Mouse (Mus musculus) layer of hippocampus, adult 18-20 months (tissue): ENCODE data around the gene Olr1. TPM values are rescaled to one million over a fixed set of nuclear protein-coding genes. Genes with fewer than 3 reads are reported as not detected.
A peak's percentile ranks its signal among the peaks of the same experiment; 100 is the strongest.

Experiments
- DNase-seq, 2 experiments: peaks; one replicate each; pipeline ENCODE4 v3.0.0; 2022; ENCODE audit warnings: low spot score in 2 of 2
- long read RNA-seq: library from polyadenylated mRNA; stranded (forward); transcript quantifications from one replicate; pipeline ENCODE4 v2.0.0, GENCODE M21; 2021
- total RNA-seq, 2 experiments: library from RNA; stranded (reverse); gene quantifications; 2 replicates each; pipeline ENCODE4 v1.2.3; 2021

Olr1 gene
- not detected for total RNA-seq
- long read RNA-seq, result 0 reads

DNA sequence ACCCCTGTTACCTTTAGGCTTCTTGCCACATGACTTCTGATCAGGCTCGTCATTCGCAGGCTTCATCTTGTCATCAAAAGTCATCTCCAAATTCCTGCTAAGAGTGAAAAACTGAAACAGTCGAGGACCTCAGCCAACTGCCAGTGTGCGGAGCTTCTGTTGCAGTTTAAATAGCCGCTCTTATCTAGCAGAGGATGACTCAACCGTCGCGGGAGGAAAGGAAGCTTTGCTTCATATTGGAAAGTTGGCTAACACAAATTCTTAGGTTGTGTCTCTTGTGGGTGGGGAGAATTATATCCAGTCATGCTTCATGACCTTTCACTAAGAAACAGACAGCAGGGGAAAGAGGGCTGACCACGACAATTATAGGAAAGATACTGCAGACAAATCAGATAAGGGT is at the start of gene Olr1:
Gene Olr1, minus strand, starts transcription at position 142 of the 400 bp plus-strand sequence.
- DNase-seq, result no peak

DNA sequence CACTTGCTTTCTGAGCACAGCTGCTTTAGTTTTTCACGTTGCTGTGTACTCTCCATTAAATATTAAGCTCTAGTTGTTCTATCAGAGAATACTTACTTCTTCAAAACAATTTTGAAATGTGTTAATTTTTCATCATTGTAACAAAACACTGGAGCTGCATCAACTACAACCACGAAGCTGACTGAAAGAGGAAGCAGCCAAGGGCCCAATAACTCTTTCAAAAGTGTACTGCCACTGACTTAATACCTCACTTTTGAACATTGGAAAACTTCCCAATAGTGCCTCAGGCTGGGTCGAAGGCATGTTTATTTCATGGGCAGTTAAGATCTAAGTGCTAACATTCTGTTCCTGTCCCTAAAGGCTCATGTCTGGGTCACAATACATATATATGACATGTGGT is 41.0 kb upstream of the Olr1 start:
- DNase-seq, result no peak

DNA sequence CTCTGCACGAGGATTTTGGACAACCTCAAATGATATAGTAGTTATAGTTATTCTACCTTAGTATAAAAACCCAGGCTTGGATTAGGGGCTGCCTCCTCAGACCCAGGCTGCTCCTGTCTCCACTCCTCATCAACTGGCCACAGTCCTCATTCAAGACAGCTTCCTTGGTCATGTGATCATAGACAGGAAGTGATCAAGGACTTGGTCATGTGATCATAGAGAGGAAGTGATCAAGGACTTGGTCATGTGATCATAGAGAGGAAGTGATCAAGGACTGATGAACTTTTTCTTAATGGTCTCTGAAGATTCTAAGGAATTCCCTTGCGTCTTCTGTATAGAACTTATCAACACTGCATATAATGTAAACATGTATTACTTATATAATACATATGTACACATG is 40.3 kb upstream of the Olr1 start:
- no peak for DNase-seq

DNA sequence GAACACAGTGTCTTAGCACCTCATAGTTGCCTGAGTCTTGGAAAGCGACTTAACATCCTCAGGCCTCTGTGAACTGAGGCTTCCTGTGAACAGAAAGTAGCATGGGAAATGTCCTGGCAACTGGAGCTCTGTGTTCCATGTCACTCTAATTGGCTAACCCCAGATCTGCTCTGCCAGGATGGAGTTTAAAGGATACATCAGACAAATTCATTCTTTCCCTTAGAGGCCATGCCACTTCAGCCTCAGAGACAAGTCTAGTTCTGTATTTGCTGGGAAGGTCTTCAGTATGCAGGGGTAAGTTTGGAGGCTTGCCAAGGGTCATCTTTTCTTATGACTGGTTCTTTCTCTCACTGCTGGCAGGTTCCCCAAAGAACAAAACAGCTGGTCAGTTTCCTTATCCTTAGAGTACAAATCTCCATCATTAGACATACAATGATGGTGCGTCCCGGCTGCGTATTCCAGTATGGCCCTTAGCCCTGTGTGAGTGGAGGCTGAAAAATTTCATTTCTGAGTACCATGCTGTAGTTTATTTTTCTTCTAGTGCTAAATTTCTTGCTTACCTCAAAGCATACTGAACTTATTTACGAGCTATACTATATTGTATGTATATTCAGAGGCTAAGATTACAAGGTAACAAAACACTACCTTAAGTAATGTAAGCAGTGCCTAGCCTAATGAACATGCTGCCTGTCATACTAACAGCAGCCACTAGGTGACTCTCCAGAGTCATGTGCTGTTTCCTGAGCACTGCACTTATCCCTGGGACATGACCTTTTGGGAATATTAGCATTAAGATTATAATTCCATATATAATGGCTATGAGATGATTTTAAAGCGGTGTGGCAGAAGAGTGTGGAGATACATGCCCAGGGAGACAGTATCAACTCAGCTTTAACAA is 37.0 kb upstream of the Olr1 start:
- peak in 1 of 2 experiments; percentile 91 for DNase-seq

DNA sequence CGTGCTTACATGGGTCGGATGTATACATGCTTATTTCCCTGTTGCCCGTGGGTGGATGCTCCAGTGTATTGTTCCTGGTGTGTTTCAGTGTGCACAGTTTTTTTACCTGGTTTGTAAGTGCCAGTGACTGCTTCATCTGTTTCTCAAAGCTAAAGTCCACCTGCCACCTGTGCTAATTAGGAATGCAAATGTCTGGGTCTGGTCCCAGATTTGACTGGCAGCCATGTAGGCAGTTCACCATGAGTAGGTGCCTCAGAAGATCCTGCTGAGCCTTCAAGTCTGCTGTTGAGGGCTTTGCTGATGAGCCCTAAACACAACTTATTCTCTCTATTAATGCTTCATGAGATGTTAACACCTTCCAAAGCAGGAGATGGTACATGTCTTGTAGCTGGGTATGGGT is 35.6 kb upstream of the Olr1 start:
- no peak for DNase-seq

DNA sequence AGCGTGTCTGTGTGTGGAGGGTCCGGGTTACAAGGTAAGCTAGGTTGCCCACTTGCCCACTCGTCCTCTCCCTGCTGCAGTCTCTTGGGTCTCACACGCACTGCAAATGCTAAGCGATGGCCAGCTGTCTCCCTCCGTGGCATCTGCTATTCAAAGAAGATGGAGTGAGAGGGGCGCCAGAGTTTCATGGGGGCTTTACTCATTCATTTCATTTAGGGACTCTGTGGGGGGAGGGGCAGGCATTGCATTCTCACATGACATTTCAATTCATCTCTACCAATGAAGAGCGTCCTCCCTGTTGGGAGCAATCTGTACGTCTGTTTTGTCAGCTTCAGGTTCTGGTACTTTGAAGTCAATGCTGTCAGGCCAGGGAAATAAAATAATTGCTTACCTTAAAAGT is 35.0 kb upstream of the Olr1 start:
- peak in 1 of 2 experiments; percentile 45 for DNase-seq

DNA sequence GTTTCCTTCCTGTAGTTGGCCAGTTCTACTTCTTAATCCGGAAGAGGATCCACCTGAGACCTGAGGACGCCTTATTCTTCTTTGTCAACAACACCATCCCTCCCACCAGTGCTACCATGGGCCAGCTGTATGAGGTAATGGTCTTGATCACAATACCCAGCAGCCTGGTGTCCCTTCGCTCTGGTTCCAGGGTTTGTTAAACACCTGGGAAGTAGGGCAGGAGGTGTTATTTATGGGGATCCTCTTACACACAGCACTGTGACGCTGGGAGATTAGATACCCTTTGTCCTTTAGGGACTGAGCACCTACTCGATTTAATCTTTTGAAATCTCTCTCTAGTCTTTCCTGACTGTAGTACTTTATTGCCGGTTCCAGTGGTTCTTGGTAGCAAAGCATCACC is 31.6 kb upstream of the Olr1 start:
- no peak for DNase-seq

DNA sequence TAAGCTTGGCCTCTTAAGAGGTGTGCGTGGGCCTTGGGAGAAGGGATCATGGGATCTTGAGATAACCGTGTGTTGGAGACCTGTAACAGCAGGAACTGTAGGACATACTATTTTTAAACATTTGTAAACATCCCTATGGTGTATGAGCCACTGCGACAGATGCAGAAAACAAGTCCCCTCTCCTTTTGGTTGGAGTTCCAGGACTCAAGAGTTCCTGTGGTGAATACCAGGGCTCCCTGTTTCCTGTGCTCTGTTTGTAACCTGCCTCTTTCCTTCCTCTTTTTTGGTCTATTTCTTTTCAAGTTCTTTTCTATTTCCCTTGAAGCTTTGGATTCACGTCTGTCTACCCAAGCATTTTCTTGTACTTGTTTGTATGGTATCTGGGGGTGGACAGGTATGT is 28.8 kb upstream of the Olr1 start:
- no peak for DNase-seq

DNA sequence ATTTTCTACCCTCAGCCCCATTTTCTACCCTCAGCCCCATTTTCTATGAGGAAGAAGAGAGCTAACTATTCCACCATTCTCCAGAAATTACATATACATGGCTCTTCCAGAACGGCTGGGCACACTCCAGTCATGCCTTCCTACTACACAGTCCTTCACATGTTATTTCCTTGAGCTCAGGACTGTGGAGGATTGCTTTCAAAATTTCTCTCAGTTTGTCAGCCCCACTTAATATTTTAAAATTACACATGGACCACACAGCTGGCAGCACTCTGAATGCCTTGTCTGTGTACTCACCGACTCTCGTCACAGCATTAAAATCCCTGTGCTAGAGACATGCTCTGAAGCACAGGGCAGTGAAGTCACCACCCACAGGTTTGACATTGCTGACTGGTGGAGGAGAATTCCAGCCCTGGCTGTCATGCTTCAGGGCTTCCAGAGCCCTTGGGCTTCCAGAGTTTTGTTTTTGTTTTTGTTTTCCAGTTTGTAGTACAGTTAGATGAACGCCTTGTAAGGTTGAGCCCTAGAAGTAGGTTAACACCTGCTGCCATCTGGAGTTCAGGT is 27.7 kb upstream of the Olr1 start:
- no peak for DNase-seq

DNA sequence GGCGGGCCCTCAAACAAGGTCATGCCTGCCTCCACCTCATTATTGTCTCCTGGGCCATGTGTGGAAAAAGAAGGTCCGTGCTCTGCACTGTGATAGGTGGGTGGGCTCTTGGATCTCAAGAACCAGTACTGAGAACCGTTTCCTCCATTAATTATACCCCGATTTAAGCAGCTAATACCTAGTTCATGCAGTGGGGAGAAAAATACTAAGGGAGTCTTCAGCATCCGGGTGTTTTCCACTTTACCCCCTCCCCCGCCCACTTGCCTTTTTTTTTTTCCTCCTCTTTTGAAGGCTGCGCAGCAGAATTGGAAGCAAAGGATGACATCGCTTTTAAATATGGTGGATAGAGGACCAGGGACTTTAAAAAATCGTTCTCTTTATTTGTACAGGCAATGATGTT is 27.1 kb upstream of the Olr1 start:
- DNase-seq, result peak in 1 of 2 experiments; percentile 52

DNA sequence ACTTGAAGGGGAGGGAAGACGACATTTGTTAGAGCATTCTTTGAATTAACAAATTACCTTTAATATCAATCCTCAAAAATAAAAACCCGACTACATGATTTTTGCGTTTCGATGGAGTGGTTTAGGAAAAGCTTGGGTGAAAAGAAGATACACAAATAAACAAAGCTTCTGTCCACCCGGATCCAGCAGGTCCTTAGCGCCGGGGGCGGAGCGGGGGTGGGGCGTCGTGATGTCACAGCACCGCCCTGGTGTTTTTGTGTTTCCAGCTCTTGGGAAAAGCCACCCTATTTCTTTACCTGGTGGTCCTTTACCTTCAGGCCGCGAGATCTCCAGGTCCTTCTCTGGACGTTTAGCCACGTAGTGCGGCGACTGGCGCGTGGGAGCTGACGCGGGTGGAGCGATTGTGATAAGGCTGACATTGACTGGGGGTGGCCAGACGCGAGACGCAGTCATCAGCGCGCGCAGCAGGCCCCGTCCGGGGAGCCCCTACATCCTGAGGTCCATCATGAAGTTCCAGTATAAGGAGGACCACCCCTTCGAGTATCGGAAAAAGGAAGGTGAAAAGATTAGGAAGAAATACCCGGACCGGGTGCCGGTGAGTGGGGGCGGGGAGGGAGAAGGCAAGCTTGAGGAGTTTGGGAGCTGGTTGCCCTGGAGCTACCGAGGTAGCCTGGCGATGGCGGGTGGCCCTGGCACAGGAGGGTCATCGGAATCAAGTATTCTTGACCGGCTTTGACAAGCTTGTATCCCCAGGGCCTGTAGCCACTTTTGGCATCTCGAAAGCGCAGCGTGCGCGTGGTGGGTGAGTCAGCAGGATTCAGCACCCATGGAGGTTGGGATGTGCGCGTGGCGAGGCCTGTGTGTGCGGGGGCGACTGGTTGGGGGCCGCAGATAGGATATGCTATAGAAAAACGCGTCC is 26.2 kb upstream of the Olr1 start, which contains the start of gene Gabarapl1:
Gene Gabarapl1, plus strand, starts transcription at position 219 of the 919 bp plus-strand sequence.
- DNase-seq, result peak; percentile 76 to 89

DNA sequence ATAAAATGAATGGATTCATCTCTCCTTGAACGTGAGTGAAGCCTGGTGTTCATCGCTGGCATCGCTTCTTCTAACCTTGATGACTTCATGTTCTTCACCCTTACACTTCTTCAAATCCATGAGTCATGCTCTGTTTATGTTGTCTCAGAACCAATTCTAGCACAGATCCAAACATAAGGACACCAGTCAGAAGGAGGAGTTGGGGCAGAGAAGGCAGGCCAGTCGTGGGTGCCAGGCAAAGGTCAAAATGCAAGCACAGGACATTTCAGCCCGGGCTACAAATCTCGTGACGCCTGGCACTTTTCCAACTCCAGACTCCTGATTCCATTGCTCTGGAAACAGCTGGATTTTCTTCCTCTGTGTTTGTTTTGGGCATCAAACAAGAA is 25.6 kb upstream of the Olr1 start:
- peak in 1 of 2 experiments; percentile 69 for DNase-seq

DNA sequence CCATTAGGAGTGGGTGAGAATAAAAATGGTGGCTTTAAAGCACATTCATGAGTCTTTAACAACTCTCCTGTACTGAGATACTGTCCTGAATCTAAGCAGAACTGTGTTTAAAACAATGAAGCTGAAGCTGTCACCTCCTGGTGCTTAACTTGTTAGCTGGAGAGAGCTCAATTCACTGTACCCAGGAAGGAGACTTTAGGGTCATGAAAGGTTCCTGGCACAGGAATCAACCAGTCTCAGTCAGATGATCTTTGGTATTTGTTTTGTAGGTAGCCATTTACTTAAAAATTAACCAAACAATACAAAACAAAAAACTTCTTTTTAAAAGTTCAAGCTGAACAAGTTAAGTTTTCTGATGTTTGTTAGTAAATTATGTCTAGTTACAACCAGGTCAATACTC is 23.3 kb upstream of the Olr1 start:
- no peak for DNase-seq

DNA sequence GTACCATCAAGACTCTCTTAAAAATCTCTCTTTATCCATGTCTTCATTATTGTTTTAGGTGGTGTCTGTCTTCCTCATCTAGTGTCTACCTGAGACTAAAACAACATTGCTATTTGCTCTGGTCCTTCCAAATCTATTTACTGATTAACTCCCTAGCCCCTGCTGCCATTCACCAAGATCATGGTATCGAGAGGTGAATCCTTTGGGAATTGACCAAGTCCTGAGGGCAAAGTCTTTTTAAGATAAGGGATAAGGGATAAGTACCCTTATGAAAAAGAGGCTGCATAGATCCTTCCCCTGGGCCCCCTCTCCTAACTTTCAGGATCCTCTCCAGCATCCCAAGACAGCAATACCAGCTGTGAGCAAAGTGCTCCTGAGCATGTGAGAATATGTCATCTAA is 22.6 kb upstream of the Olr1 start:
- no peak for DNase-seq

DNA sequence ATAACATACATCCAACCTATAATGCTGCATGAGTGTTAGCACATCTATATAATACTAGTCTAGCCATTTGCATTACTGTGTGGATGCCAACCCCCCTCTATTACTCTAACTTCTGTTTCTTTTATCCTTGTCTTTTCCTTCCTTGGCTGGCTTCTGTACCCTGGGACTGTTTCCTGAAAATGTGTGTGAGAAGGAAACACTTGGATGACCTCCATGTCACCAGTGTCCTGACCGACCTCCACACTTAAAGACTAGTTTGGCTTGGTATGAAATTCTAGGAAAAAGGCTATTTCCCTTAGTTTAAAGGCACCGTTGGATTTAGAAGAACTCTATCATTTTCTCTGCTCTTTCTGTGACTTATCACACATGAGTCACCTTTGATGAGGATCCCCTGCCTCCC is 20.5 kb upstream of the Olr1 start:
- no peak for DNase-seq

DNA sequence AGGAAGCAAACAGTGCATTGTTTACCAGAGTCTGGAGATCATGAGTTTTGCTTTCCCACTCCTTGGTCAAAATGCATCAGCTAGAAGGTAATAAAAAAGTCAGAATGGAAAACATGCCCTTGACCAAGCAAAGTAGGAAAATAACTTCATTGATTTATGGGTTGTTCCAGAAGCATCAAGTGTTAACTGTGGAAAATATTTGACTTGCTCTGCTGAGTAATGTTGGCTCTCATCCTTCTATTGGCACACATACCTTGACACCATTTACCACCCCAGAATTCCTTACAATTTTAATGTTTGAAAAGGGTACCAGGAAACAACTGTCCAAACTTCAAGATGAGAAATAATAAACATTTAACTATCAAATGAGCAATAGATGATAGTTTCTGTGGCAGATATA is 19.1 kb upstream of the Olr1 start:
- DNase-seq, result no peak

DNA sequence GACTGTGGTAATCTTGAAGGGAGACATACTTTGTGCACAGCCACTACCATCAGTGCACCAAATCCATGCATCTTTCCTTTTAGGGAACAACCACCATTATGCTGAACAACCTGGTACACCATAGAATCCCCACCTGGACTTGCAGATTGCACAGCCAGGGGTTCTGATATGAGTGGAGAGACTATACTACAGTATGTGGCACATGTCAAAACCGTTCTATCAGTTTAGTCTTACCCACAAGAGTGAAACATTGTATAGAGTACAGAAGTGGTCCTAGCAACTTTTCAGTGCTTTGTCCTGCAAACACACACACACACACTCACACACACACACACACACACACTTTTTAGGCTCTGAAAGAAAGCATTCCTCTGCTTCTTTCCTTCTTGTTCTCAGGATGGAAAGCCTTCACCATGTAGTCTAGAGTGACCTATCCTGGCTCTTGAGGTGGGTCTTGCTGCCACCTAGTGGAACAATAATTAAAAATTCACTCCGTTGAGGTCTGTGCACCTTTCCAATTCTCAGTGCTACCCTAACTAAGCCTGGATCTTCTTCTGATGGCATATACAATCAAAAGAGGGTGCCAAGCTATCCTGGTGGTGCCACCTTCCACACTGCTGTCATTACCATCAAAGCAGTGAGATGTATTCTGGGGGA is 10.9 kb upstream of the Olr1 start:
- peak in 1 of 2 experiments; percentile 78 for DNase-seq

DNA sequence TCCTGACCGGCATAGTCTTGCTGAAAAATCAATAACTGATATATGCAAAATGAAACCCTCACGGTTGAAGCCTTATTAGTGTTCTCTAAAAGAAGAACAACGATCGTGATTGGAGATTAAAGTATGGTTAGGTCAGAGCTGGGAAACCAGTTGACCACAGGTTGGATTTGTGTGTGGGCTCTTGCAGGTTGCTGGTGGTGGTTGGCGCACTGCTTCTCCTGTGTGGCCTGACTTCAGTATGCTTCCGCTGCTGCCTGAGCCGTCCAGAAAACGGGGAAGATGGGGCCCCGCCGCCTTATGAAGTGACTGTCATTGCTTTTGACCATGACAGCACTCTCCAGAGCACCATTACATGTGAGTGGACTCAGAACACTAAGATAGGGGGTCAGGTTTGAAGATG is 9.4 kb upstream of the Olr1 start:
- DNase-seq, result no peak

DNA sequence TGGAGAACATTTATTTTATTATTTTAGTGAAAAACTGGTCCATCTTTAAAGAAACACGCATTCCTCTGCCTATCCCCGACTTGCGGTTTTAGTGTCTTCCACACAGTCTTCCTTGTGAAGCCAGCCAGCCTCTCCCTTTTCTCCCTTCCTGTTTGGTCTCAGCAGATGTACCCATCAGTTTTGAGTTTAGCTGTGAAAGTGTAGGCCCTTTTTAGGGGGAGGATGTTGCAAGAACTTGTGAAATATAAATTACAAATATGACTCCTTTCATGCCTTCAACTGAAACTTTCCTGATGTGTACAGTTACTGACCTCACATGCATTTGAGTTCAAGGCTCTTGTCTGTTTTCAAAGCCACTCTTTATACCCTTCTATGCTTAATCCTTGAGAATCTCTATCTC is 8.1 kb upstream of the Olr1 start:
- no peak for DNase-seq

DNA sequence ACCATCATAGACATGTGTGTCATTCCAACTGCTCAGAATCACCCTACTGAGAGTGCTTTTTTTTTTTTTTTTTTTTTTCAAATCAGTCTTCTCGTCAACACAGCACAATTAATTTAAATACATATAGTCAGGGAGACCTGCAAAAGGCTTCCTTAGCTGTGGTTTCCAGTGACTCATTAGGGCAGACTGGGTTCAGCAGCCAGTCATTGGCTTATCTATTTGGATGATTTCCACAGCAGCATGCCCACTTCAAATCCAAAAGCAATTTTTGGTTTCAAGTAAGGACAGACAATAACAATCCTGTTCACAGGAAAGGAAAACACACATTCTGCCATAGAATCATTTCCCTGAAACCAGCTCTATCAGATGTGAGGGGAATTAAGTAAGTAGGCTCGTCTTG is 7.4 kb upstream of the Olr1 start:
- DNase-seq, result no peak

DNA sequence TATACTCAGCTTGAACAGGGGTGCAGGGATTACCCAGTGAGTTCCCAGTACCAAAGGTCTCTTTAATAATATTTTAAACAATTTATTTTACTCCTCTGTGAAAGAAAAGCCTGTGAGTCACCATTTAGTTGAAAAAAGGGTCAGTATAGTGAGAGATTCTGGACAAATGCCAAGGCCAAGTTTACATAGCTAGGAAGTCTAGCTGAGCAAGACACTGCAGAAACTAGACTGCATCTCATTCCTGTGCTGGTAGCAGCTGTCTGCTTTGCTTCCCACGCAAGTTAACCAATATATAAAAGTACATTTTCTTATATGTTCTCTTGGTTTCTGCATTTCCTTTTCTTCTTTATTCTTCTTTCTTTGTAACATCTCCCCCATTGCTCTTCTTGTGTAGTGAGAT is 6.4 kb upstream of the Olr1 start:
- DNase-seq, result no peak
